Mouse (Mus musculus): ENCODE measurements at regions not wholly inside any gene's neighbourhood (a gene's known extent, or its start where the extent isn't known, plus 50 kb on each side); places are given as distances from the start of the nearest gene placed in this dataset.

- ATAC-seq (replicated peaks; ENCODE audit: low FRiP score, low TSS enrichment, low read depth), result no peak
- WGBS, result 59% methylated on average over 19 of the region's 19 CpGs
- Histone ChIP-seq H3K36me3 (ENCODE audit: control insufficient read depth, insufficient read depth, low read length) (no peaks in the 10 kb centered on the region), H3K27me3 (replicated peaks; ENCODE audit: control insufficient read depth, insufficient read depth, low read length) (no peaks in the 10 kb centered on the region), H3K9me3 (ENCODE audit: control insufficient read depth, low read length) (no peaks in the 10 kb centered on the region), H3K4me1 (replicated peaks; ENCODE audit: control insufficient read depth, insufficient read depth, low read length) (no peaks in the 10 kb centered on the region), H3K4me3 (ENCODE audit: low read depth, low read length) (no peak overlapping the region), H3K4me2 (ENCODE audit: low read length) (no peak overlapping the region), H3K27ac (ENCODE audit: low read depth) (no peak overlapping the region), H3K9ac (ENCODE audit: low read length) (no peak overlapping the region)
- DNase-seq (ENCODE audit: low spot score), result no peak
Observed at GRCm38 (mm10) chr8:112427721-112428389, 142.0 kb upstream of the Cntnap4 start.

DNA sequence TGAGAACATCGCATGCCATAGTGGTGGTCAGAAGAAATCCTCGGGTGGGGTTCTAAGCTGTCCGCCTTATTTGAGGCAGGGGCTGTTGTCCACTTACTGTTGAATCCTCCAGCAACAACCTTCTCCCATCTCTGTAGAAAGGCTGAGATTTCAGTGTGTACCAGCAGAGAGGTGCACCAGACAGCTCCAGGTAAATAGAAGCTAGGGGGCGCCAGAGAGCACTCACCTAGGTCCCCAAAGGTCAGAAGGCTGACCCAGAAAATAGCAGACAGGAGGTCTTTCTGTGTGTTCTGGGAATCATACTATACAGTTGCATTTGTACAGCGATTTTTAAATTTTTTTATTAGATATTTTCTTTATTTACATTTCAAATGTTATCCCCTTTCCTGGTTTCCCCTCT, 157.9 kb upstream of the Cntnap4 start:
- no peak for DNase-seq (ENCODE audit: low spot score)
- Histone ChIP-seq H3K27me3 (replicated peaks; ENCODE audit: control insufficient read depth, insufficient read depth, low read length) (no peaks in the 10 kb centered on the region), H3K36me3 (ENCODE audit: control insufficient read depth, insufficient read depth, low read length) (no peaks in the 10 kb centered on the region), H3K4me1 (replicated peaks; ENCODE audit: control insufficient read depth, insufficient read depth, low read length) (no peaks in the 10 kb centered on the region), H3K27ac (ENCODE audit: low read depth) (no peak overlapping the region), H3K9me3 (ENCODE audit: control insufficient read depth, low read length) (no peaks in the 10 kb centered on the region), H3K9ac (ENCODE audit: low read length) (no peak overlapping the region), H3K4me2 (ENCODE audit: low read length) (no peak overlapping the region), H3K4me3 (ENCODE audit: low read depth, low read length) (no peak overlapping the region)
- WGBS, result 86% methylated on average over 5 of the region's 5 CpGs
- ATAC-seq (replicated peaks; ENCODE audit: low FRiP score, low TSS enrichment, low read depth), result no peak

DNA sequence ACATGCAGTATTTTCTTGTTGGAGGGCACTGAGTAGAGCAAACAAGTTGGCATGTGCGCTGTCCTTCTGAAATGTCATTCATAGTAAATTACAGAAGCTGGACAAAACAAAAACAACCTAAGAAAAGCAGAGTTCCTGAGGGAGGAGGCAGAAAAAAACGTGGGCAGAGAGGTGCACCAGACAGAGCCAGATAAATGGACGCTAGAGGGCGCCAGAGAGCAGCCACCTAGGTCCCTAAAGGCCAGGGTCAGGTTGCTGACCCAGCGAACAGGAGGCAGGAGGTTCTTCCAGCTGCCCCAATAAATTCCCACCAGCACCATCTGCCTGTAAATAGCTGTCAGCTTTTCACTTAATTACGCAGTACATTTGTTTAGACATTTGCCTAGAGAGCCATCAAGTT, 158.6 kb upstream of the Cntnap4 start:
- ATAC-seq (replicated peaks; ENCODE audit: low FRiP score, low TSS enrichment, low read depth) (no peak), DNase-seq (ENCODE audit: low spot score) (peak; percentile 60)
- no peak overlapping the region for H3K4me2 ChIP-seq (ENCODE audit: low read length)
- no peak overlapping the region for H3K9ac ChIP-seq (ENCODE audit: low read length)
- no peaks in the 10 kb centered on the region for H3K27me3 ChIP-seq (replicated peaks; ENCODE audit: control insufficient read depth, insufficient read depth, low read length)
- no peaks in the 10 kb centered on the region for H3K9me3 ChIP-seq (ENCODE audit: control insufficient read depth, low read length)
- WGBS, result 19% methylated on average over 6 of the region's 6 CpGs
- H3K36me3 ChIP-seq (ENCODE audit: control insufficient read depth, insufficient read depth, low read length), result no peaks in the 10 kb centered on the region
- no peak overlapping the region for H3K4me3 ChIP-seq (ENCODE audit: low read depth, low read length)
- no peak overlapping the region for H3K27ac ChIP-seq (ENCODE audit: low read depth)
- no peaks in the 10 kb centered on the region for H3K4me1 ChIP-seq (replicated peaks; ENCODE audit: control insufficient read depth, insufficient read depth, low read length)

DNA sequence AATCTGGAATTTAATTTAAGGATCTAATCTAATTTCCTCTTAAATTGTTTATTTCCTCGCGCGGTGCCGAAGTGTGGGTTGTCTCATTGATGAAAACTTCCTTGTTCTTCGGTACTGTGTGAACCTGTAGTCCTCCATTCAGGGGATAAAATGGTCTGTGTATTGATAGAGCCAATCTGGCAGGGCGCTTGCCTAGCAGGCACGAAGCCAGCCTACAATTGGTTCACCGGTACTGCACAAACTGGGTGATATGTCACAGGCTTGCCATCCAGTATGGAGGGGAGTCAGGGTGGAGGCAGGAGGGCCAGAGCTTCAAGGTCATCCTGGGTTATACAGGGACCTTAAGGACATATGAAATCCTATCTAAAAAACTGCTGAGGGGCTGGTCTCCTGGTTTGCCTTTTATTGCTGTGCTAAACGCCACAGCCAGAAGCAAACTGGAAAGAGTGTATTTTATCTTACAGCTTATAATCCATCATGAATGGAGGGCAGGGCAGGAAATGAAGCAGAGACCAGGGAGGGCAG, 161.6 kb upstream of the Cntnap4 start:
- Histone ChIP-seq H3K9me3 (ENCODE audit: control insufficient read depth, low read length) (no peaks in the 10 kb centered on the region), H3K4me3 (ENCODE audit: low read depth, low read length) (no peak overlapping the region), H3K36me3 (ENCODE audit: control insufficient read depth, insufficient read depth, low read length) (no peaks in the 10 kb centered on the region), H3K27me3 (replicated peaks; ENCODE audit: control insufficient read depth, insufficient read depth, low read length) (no peaks in the 10 kb centered on the region), H3K4me2 (ENCODE audit: low read length) (no peak overlapping the region), H3K9ac (ENCODE audit: low read length) (no peak overlapping the region), H3K27ac (ENCODE audit: low read depth) (no peak overlapping the region), H3K4me1 (replicated peaks; ENCODE audit: control insufficient read depth, insufficient read depth, low read length) (no peaks in the 10 kb centered on the region)
- DNase-seq (ENCODE audit: low spot score), result no peak
- ATAC-seq (replicated peaks; ENCODE audit: low FRiP score, low TSS enrichment, low read depth), result no peak
- 78% methylated on average over 9 of the region's 9 CpGs for WGBS

- Histone ChIP-seq H3K27me3 (replicated peaks; ENCODE audit: control insufficient read depth, insufficient read depth, low read length) (no peaks in the 10 kb centered on the region), H3K36me3 (ENCODE audit: control insufficient read depth, insufficient read depth, low read length) (no peaks in the 10 kb centered on the region), H3K4me1 (replicated peaks; ENCODE audit: control insufficient read depth, insufficient read depth, low read length) (no peaks in the 10 kb centered on the region), H3K4me3 (ENCODE audit: low read depth, low read length) (no peak overlapping the region), H3K4me2 (ENCODE audit: low read length) (no peak overlapping the region), H3K27ac (ENCODE audit: low read depth) (no peak overlapping the region), H3K9ac (ENCODE audit: low read length) (no peak overlapping the region), H3K9me3 (ENCODE audit: control insufficient read depth, low read length) (no peaks in the 10 kb centered on the region)
- 3% methylated on average over 2 of the region's 2 CpGs for WGBS
- no peak for DNase-seq (ENCODE audit: low spot score)
- ATAC-seq (replicated peaks; ENCODE audit: low FRiP score, low TSS enrichment, low read depth), result no peak
Observed at GRCm38 (mm10) chr8:112404087-112404486, 165.8 kb upstream of the Cntnap4 start.

DNA sequence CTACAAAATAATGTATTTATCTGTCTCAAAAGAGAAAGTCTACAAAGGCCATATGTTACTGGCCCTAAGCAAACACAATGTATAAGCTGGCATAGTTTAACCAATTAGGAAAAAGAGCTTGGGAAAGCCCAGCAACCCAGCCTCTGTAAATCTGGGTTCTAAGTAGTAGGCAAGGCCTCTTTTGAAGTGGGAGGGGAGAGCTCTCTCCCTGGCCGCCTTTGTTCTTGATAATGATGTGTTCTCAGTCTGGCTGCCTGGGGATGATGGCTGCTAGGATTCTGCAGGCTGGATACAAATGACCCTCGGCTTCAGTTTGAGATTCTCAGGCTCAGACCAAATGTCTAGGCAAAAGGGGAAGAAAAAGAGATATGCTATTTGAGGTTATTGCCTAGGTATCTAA, 172.4 kb upstream of the Cntnap4 start:
- no peak for DNase-seq (ENCODE audit: low spot score)
- Histone ChIP-seq H3K4me2 (ENCODE audit: low read length) (no peak overlapping the region), H3K9ac (ENCODE audit: low read length) (no peak overlapping the region)

DNA sequence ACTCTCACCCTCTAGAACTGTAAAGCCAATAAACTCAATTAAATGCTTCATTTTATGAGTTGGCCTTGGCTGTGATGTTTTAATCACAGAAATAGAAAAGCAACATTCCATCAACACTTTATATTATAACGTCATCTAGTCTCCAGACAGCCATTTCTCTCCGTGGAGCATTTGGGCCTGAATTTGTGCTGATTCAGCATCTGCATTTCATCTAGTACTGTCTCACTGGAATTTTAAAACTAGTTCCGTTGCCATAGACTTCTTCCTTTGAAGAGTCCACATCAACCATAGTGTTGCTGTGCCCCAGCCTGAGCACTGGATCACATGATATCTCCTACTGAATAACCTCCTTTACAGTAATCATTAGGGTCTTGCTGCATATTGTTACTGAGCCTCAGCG, 179.7 kb upstream of the Cntnap4 start:
- WGBS, result 83% methylated on average over 4 of the region's 4 CpGs
- ATAC-seq (replicated peaks; ENCODE audit: low FRiP score, low TSS enrichment, low read depth), result no peak
- no peaks in the 10 kb centered on the region for H3K4me1 ChIP-seq (replicated peaks; ENCODE audit: control insufficient read depth, insufficient read depth, low read length)

More for the DNA sequence above, 172.4 kb upstream of the Cntnap4 start:
- 0 out of 2 replicates have a peak, but pooled peaks cover 3% of the 10 kb centered on the region for H3K9me3 ChIP-seq (ENCODE audit: control insufficient read depth, low read length)
- H3K4me1 ChIP-seq (replicated peaks; ENCODE audit: control insufficient read depth, insufficient read depth, low read length), result no peaks in the 10 kb centered on the region
- H3K27ac ChIP-seq (ENCODE audit: low read depth), result no peak overlapping the region
- no peak overlapping the region for H3K4me3 ChIP-seq (ENCODE audit: low read depth, low read length)
- H3K27me3 ChIP-seq (replicated peaks; ENCODE audit: control insufficient read depth, insufficient read depth, low read length), result no peaks in the 10 kb centered on the region
- ATAC-seq (replicated peaks; ENCODE audit: low FRiP score, low TSS enrichment, low read depth), result no peak
- 42% methylated on average over 2 of the region's 2 CpGs for WGBS
- no peaks in the 10 kb centered on the region for H3K36me3 ChIP-seq (ENCODE audit: control insufficient read depth, insufficient read depth, low read length)

DNA sequence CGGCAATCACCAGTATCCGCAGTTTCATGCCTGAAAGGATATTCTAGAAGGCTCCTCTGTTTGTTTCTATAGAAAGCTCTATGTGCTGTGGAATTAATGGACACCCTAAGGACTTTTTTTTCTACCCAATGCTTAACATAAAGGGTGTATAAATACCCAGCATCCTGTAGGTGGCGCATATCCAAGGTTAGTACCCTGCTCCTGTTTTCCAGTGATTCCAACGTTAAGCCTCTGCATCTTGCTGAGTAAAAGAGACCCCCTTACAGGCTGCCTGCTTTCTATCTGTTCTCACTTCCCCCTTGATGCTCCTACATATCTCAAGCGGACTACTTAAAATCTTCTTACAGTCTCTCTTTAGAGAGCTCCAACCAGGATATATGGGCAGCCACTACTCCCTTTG, 221.5 kb upstream of the Cntnap4 start:
- H3K36me3 ChIP-seq (ENCODE audit: control insufficient read depth, insufficient read depth, low read length), result no peaks in the 10 kb centered on the region
- H3K27ac ChIP-seq (ENCODE audit: low read depth), result no peak overlapping the region
- 34% methylated on average over 5 of the region's 5 CpGs for WGBS
- DNase-seq (ENCODE audit: low spot score) (no peak), ATAC-seq (replicated peaks; ENCODE audit: low FRiP score, low TSS enrichment, low read depth) (no peak)
- H3K27me3 ChIP-seq (replicated peaks; ENCODE audit: control insufficient read depth, insufficient read depth, low read length), result no peaks in the 10 kb centered on the region
- H3K9me3 ChIP-seq (ENCODE audit: control insufficient read depth, low read length), result no peaks in the 10 kb centered on the region
- H3K4me2 ChIP-seq (ENCODE audit: low read length), result no peak overlapping the region
- H3K9ac ChIP-seq (ENCODE audit: low read length), result no peak overlapping the region
- no peaks in the 10 kb centered on the region for H3K4me1 ChIP-seq (replicated peaks; ENCODE audit: control insufficient read depth, insufficient read depth, low read length)
- no peak overlapping the region for H3K4me3 ChIP-seq (ENCODE audit: low read depth, low read length)

More for the DNA sequence above, 179.7 kb upstream of the Cntnap4 start:
- Histone ChIP-seq H3K4me3 (ENCODE audit: low read depth, low read length) (no peak overlapping the region), H3K4me2 (ENCODE audit: low read length) (no peak overlapping the region), H3K9me3 (ENCODE audit: control insufficient read depth, low read length) (0 out of 2 replicates have a peak, but pooled peaks cover 3% of the 10 kb centered on the region), H3K27me3 (replicated peaks; ENCODE audit: control insufficient read depth, insufficient read depth, low read length) (no peaks in the 10 kb centered on the region), H3K36me3 (ENCODE audit: control insufficient read depth, insufficient read depth, low read length) (no peaks in the 10 kb centered on the region), H3K27ac (ENCODE audit: low read depth) (no peak overlapping the region), H3K9ac (ENCODE audit: low read length) (no peak overlapping the region)
- no peak for DNase-seq (ENCODE audit: low spot score)

GRCm38 (mm10) chr8:112333171-112333570, 236.7 kb upstream of the Cntnap4 start:
- no peaks in the 10 kb centered on the region for H3K36me3 ChIP-seq (ENCODE audit: control insufficient read depth, insufficient read depth, low read length)
- H3K4me2 ChIP-seq (ENCODE audit: low read length), result no peak overlapping the region
- no peaks in the 10 kb centered on the region for H3K4me1 ChIP-seq (replicated peaks; ENCODE audit: control insufficient read depth, insufficient read depth, low read length)
- H3K27me3 ChIP-seq (replicated peaks; ENCODE audit: control insufficient read depth, insufficient read depth, low read length), result no peaks in the 10 kb centered on the region
- DNase-seq (ENCODE audit: low spot score) (no peak), ATAC-seq (replicated peaks; ENCODE audit: low FRiP score, low TSS enrichment, low read depth) (no peak)
- no peak overlapping the region for H3K9ac ChIP-seq (ENCODE audit: low read length)
- H3K9me3 ChIP-seq (ENCODE audit: control insufficient read depth, low read length), result no peaks in the 10 kb centered on the region
- WGBS, result 47% methylated on average over 11 of the region's 11 CpGs
- no peak overlapping the region for H3K27ac ChIP-seq (ENCODE audit: low read depth)
- H3K4me3 ChIP-seq (ENCODE audit: low read depth, low read length), result no peak overlapping the region

Data from intestine, embryonic 14.5 days (tissue).